Mouse (Mus musculus) ES-Bruce4 (cell line): Measurements from ENCODE around the gene Rab1b. TPM values are rescaled to one million over a fixed set of nuclear protein-coding genes. Genes with fewer than 3 reads are reported as not detected.

ENCODE experiments used
- H3K27ac ChIP-seq: 2 replicates; pipeline ENCODE4 v1.5.1; 2012; ENCODE audit warnings: low read length, inconsistent platforms; ENCODE audit not compliant: insufficient read depth
- H3K27me3 ChIP-seq: 2 replicates; pipeline ENCODE4 v1.6.1; 2012; ENCODE audit warnings: mild to moderate bottlenecking, low read length, inconsistent platforms; ENCODE audit not compliant: control insufficient read depth, poor library complexity, insufficient read depth, severe bottlenecking
- H3K36me3 ChIP-seq: 2 replicates; pipeline ENCODE4 v1.6.1; 2012; ENCODE audit warnings: inconsistent platforms, mild to moderate bottlenecking, low read length, moderate library complexity; ENCODE audit not compliant: control insufficient read depth, poor library complexity, insufficient read depth, severe bottlenecking
- H3K4me1 ChIP-seq: one replicate; pipeline ENCODE4 v1.8.1; 2011; ENCODE audit warnings: low read length; ENCODE audit not compliant: control insufficient read depth, insufficient read depth
- H3K4me3 ChIP-seq: 2 replicates; pipeline ENCODE4 v1.5.1; 2011; ENCODE audit warnings: low read depth, mild to moderate bottlenecking, low read length
- H3K9ac ChIP-seq: 2 replicates; pipeline ENCODE4 v1.6.1; 2012; ENCODE audit warnings: low read depth, mild to moderate bottlenecking, inconsistent platforms; ENCODE audit not compliant: poor library complexity, severe bottlenecking
- H3K9me3 ChIP-seq: replicated peaks from 2 replicates; pipeline ENCODE4 v1.6.1; 2012; ENCODE audit warnings: mild to moderate bottlenecking, low read length, inconsistent platforms; ENCODE audit not compliant: control insufficient read depth, poor library complexity, insufficient read depth, severe bottlenecking
- CTCF ChIP-seq: IDR thresholded peaks from one replicate; pipeline ENCODE4 v1.8.1; 2011; ENCODE audit warnings: low read depth, low read length
- EP300 ChIP-seq: IDR thresholded peaks from 2 replicates; pipeline ENCODE4 v1.6.1; 2011; ENCODE audit warnings: low read depth, low read length; ENCODE audit not compliant: insufficient read depth
- POLR2A ChIP-seq: IDR thresholded peaks from one replicate; pipeline ENCODE4 v1.8.1; 2011; ENCODE audit warnings: low read length; ENCODE audit not compliant: insufficient read depth
- polyA plus RNA-seq: library from polyadenylated mRNA; stranded (reverse); fragments of >200 nt; gene quantifications from 2 replicates; pipeline ENCODE4 v1.2.4, GENCODE M21; 2011; ENCODE audit warnings: low read depth; ENCODE audit not compliant: missing spikeins, insufficient read depth, insufficient read length

The Rab1b gene
- polyA plus RNA-seq, 1 experiment: 70.5 TPM

- TF ChIP-seq EP300: no peak
- TF ChIP-seq POLR2A: no peak
- no peak for TF ChIP-seq CTCF
- H3K9me3 ChIP-seq: no peaks in the 10 kb centered on the region
- H3K9ac ChIP-seq: no peak overlapping the region
- H3K4me1 ChIP-seq: no peaks in the 10 kb centered on the region
- H3K4me3 ChIP-seq: no peak overlapping the region
- H3K27me3 ChIP-seq: no peaks in the 10 kb centered on the region
- no peak overlapping the region for H3K27ac ChIP-seq
- H3K36me3 ChIP-seq: peaks cover 12% of the 10 kb centered on the region
Measured at GRCm38 (mm10) chr19:5107556-5108270, 841 bp upstream of the Rab1b start.

GRCm38 (mm10) chr19:5106074-5106473, 798 bp downstream of the Rab1b start:
- Histone ChIP-seq H3K27ac (no peak overlapping the region), H3K27me3 (no peaks in the 10 kb centered on the region), H3K9me3 (no peaks in the 10 kb centered on the region), H3K9ac (peak overlapping the region; percentile 92), H3K4me3 (peak overlapping the region; percentile 89), H3K4me1 (no peaks in the 10 kb centered on the region), H3K36me3 (peaks cover 12% of the 10 kb centered on the region)
- no peak for TF ChIP-seq EP300
- no peak for TF ChIP-seq POLR2A
- no peak for TF ChIP-seq CTCF

GRCm38 (mm10) chr19:5098363-5099143, 8.3 kb downstream of the Rab1b start, which contains the start of gene Cnih2:
Gene Cnih2 (minus strand): TSS chr19:5098521.
- Histone ChIP-seq H3K4me1 (no peaks in the 10 kb centered on the region), H3K27me3 (no peaks in the 10 kb centered on the region), H3K4me3 (peak within 1 kb of the TSS; percentile 74), H3K36me3 (peaks cover 3% of the 10 kb centered on the region), H3K27ac (no peak within 1 kb of the TSS), H3K9me3 (no peaks in the 10 kb centered on the region), H3K9ac (peak within 1 kb of the TSS; percentile 88)
- TF ChIP-seq CTCF (no peak), EP300 (no peak), POLR2A (no peak)

GRCm38 (mm10) chr19:5097521-5098362, 9.1 kb downstream of the Rab1b start:
- Histone ChIP-seq H3K4me1 (no peaks in the 10 kb centered on the region), H3K27ac (no peak overlapping the region), H3K4me3 (peak overlapping the region; percentile 74), H3K9me3 (no peaks in the 10 kb centered on the region), H3K27me3 (no peaks in the 10 kb centered on the region), H3K36me3 (no peaks in the 10 kb centered on the region; the same call in 1 of the 2 replicates), H3K9ac (peak overlapping the region; percentile 88)
- TF ChIP-seq POLR2A (no peak), EP300 (no peak)

- no peak overlapping the region for H3K4me3 ChIP-seq
- H3K9ac ChIP-seq: no peak overlapping the region
- H3K9me3 ChIP-seq: no peaks in the 10 kb centered on the region
- no peaks in the 10 kb centered on the region for H3K27me3 ChIP-seq
- no peak overlapping the region for H3K27ac ChIP-seq
- no peak for TF ChIP-seq CTCF
- no peak for TF ChIP-seq POLR2A
- no peak for TF ChIP-seq EP300
- H3K4me1 ChIP-seq: no peaks in the 10 kb centered on the region
- H3K36me3 ChIP-seq: no peaks in the 10 kb centered on the region; the same call in 1 of the 2 replicates
Measured at GRCm38 (mm10) chr19:5095887-5096474, 10.9 kb downstream of the Rab1b start.
